Mouse (Mus musculus) CD4-positive naive resting alpha-beta T cell, adult 76 days (primary cell): ENCODE results near the gene Ston1. TPM values are rescaled to one million over a fixed set of nuclear protein-coding genes. Genes with fewer than 3 reads are reported as not detected.

Experiments used
- total RNA-seq: library from RNA; stranded (reverse); gene quantifications from one replicate; pipeline ENCODE4 v1.2.4, GENCODE M21; 2023

Ston1 gene
- total RNA-seq = 5.3 TPM

GRCm38 (mm10) chr17:88597222-88598055 lies at the start of gene Ston1:
Gene Ston1 (plus strand): TSS chr17:88597684.

GRCm38 (mm10) chr17:88668452-88668851 lies 71.0 kb downstream of the Ston1 start, which contains the start of gene Gtf2a1l:
Gene Gtf2a1l (plus strand): TSS chr17:88668660.

Other genes starting within 250 kb of the Ston1 start
- 51.4 TPM for gene Foxn2, start 157.0 kb upstream of the Ston1 start, total RNA-seq
- 67.9 TPM for gene Ppp1r21, start 67.6 kb upstream of the Ston1 start, total RNA-seq
- gene Gtf2a1l, start 71.0 kb downstream of the Ston1 start, total RNA-seq = not detected
- not detected for gene Lhcgr, start 194.3 kb downstream of the Ston1 start, total RNA-seq